Mouse (Mus musculus) spleen, adult 10 weeks (tissue): Measurements from ENCODE around the gene Cfap45. TPM values are rescaled to one million over a fixed set of nuclear protein-coding genes. Genes with fewer than 3 reads are reported as not detected.

ENCODE experiments used
- polyA plus RNA-seq: library from polyadenylated mRNA; stranded (reverse); fragments of 350-450 nt; fragmentation: Illumina TruSeq; extraction: RNeasy Lipid Tissue Mini Kit (QIAGEN cat#74804); gene quantifications from one replicate; pipeline ENCODE4 v1.2.3, GENCODE M21; 2015; ENCODE audit warnings: low replicate concordance; ENCODE audit not compliant: insufficient read depth

Gene Cfap45
- 0.50 TPM for polyA plus RNA-seq

GRCm38 (mm10) chr1:172520576-172521440, at the start of gene Cfap45:
Cfap45 (plus strand) TSS chr1:172520801.

GRCm38 (mm10) chr1:172475054-172475741, 45.4 kb upstream of the Cfap45 start, which contains the start of gene Slamf9:
Slamf9 (plus strand) TSS chr1:172475358.

GRCm38 (mm10) chr1:172481540-172482280, 38.9 kb upstream of the Cfap45 start, which contains the start of gene Igsf9:
Igsf9 (plus strand) TSS chr1:172481788.

GRCm38 (mm10) chr1:172499765-172500441, 20.7 kb upstream of the Cfap45 start, which contains the start of gene Tagln2:
Tagln2 (plus strand) TSS chr1:172500047.

GRCm38 (mm10) chr1:172555638-172556037, 35.0 kb downstream of the Cfap45 start, which contains the start of gene Vsig8:
Vsig8 (plus strand) TSS chr1:172555938.

GRCm38 (mm10) chr1:172590385-172590784, 69.8 kb downstream of the Cfap45 start, which contains the start of gene Slamf8:
Slamf8 (minus strand) TSS chr1:172590568.

Other genes with a start within 250 kb of the Cfap45 start
- 3.0 TPM for gene Atp1a2, start 222.7 kb upstream of the Cfap45 start, polyA plus RNA-seq
- 1.7 TPM for gene Kcnj9, start 191.5 kb upstream of the Cfap45 start, polyA plus RNA-seq
- gene Kcnj10, start 179.6 kb upstream of the Cfap45 start, polyA plus RNA-seq: 23.5 TPM
- 33.5 TPM for gene Pigm, start 144.3 kb upstream of the Cfap45 start, polyA plus RNA-seq
- 9.1 TPM for gene Slamf9, start 45.4 kb upstream of the Cfap45 start, polyA plus RNA-seq
- 3.2 TPM for gene Igsf9, start 39.0 kb upstream of the Cfap45 start, polyA plus RNA-seq
- gene Tagln2, start 20.8 kb upstream of the Cfap45 start, polyA plus RNA-seq: 194 TPM
- gene Vsig8, start 35.1 kb downstream of the Cfap45 start, polyA plus RNA-seq: not detected
- 29.7 TPM for gene Slamf8, start 69.8 kb downstream of the Cfap45 start, polyA plus RNA-seq
- gene Fcrl6, start 81.8 kb downstream of the Cfap45 start, polyA plus RNA-seq: 0.19 TPM
- 4.1 TPM for gene Dusp23, start 112.2 kb downstream of the Cfap45 start, polyA plus RNA-seq
- gene Crp, start 177.3 kb downstream of the Cfap45 start, polyA plus RNA-seq: not detected